Mouse (Mus musculus) lung, postnatal 36 days (tissue): ENCODE measurements around the gene Nap1l3.

Experiments used
- DNase-seq: peaks from one replicate; pipeline ENCODE4 v3.0.0; 2022; ENCODE audit warnings: mixed read lengths

Gene Nap1l3

DNA sequence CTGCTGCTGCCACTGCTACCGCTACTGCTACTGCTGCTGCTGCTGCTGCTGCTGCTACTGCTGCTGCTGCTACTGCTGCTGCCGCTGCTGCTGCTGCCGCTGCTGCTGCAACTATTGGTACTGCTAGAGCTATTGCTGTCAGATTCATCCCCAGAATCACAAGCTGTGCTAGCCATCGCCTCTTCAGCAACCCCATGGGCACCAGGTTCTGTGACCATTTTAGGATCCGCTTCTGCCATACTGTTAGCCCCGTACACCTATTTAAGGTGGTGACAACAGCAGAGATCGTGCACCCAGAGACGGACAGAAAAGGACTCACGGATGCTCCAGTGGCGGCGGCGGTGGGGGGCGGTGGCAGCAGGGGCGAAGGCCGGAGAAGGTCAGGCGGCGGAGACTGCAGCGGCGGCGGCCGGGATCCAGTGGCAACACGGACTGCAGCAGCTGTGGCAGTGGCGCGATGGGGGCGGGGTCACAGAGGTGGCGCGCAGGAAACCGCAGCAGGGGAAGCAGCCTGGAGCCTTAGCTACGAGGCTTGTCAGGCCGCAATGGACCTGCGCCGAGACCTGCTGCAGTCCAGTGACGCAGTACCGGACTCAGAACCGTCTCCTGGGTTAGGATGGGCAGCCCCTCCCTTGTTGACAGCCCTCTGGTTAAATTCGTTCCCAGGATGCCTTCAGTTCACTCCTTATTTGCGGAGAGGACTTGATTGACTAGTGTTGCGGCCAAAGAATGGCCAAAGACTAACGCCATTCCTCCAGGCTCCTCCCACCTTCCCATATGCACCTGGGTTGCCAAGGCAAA lies at the start of gene Nap1l3:
TSS of gene Nap1l3 (minus strand) at position 621 of the 801 bp plus-strand sequence.
- peak; percentile 76 for DNase-seq

DNA sequence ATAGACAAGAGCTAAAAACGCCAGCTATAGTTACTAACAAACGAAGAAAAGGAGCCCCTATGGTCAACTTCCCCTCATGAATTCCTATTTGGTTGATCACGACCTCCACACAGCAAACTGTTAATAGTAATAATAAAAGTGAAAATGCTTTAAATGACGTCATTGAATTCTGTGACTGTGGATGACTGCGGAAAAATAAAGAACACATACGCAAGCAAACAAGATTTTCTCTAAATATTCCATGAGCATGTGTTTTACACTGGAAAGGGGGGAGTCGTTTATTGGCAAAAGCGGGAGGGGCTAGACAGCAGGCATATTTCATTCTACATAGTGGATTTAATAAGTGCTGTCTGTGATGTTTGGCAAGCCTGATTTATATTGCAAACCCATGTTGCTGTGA lies 451 bp upstream of the Nap1l3 start:
- DNase-seq: no peak
